Mouse (Mus musculus) stomach, postnatal 0 days (tissue): ENCODE data around the gene Iqschfp. TPM values are rescaled to one million over a fixed set of nuclear protein-coding genes. Genes with fewer than 3 reads are reported as not detected.

ENCODE experiments used
- ATAC-seq: fragments of 200-750 bp; cut with Nextera tagmentation; 2 replicates; pipeline ENCODE4 v1.8.0; 2017; ENCODE audit not compliant: low FRiP score, low TSS enrichment
- DNase-seq: peaks from one replicate; pipeline ENCODE4 v3.0.0-alpha.2; 2016; ENCODE audit warnings: low spot score
- H3K27ac ChIP-seq: fragments of 300-500 bp; sonication (generic); replicated peaks from 2 replicates; pipeline ENCODE4 v1.5.1; 2014; ENCODE audit warnings: mild to moderate bottlenecking, control low read depth
- H3K27me3 ChIP-seq: fragments of 300-500 bp; sonication (generic); 2 replicates; pipeline ENCODE4 v1.6.1; 2014; ENCODE audit warnings: low read length; ENCODE audit not compliant: control insufficient read depth, insufficient read depth
- H3K36me3 ChIP-seq: fragments of 300-500 bp; sonication (generic); 2 replicates; pipeline ENCODE4 v1.6.1; 2014; ENCODE audit warnings: low read length, mixed read lengths; ENCODE audit not compliant: control insufficient read depth, insufficient read depth
- H3K4me1 ChIP-seq: fragments of 300-500 bp; sonication (generic); replicated peaks from 2 replicates; pipeline ENCODE4 v1.6.1; 2014; ENCODE audit warnings: antibody characterized with exemption; ENCODE audit not compliant: control insufficient read depth, insufficient read depth
- H3K4me2 ChIP-seq: fragments of 300-500 bp; sonication (generic); replicated peaks from 2 replicates; pipeline ENCODE4 v1.6.1; 2014; ENCODE audit warnings: low read depth, mild to moderate bottlenecking, control low read depth, moderate library complexity
- H3K4me3 ChIP-seq: fragments of 300-500 bp; sonication (generic); 2 replicates; pipeline ENCODE4 v1.5.1; 2014; ENCODE audit warnings: low read depth, low read length, control low read depth
- H3K9ac ChIP-seq: fragments of 300-500 bp; sonication (generic); 2 replicates; pipeline ENCODE4 v1.6.1; 2014; ENCODE audit warnings: mild to moderate bottlenecking, low read length, control low read depth, mixed read lengths
- H3K9me3 ChIP-seq: fragments of 300-500 bp; sonication (generic); 2 replicates; pipeline ENCODE4 v1.6.1; 2016; ENCODE audit warnings: low read length; ENCODE audit not compliant: control insufficient read depth
- CTCF ChIP-seq: IDR thresholded peaks from 2 replicates; pipeline ENCODE4 v1.5.1; 2016; ENCODE audit warnings: antibody characterized with exemption, low read depth, mild to moderate bottlenecking, moderate library complexity
- EP300 ChIP-seq: optimal IDR thresholded peaks from 2 replicates; pipeline ENCODE3; 2016; ENCODE audit warnings: antibody characterized with exemption
- WGBS: fragments of 180-500 bp; shearing (Covaris S2); extraction: QIAGEN DNeasy Blood & Tissue Kit; methylation state at CpG from one replicate; pipeline ENCODE4 v1.1.7; 2014; 5-methylcytosine and 5-hydroxymethylcytosine counted together
- polyA plus RNA-seq: library from polyadenylated mRNA; unstranded; fragments of >200 nt; fragmentation: Nextera tagmentation; extraction: Ambion mirVana; gene quantifications from 2 replicates; pipeline ENCODE4 v1.2.1, GENCODE M21; 2015

Gene Iqschfp
- polyA plus RNA-seq, 1 experiment from 2014 or later = 0.08 TPM

GRCm38 (mm10) chr3:68428081-68428480 lies 536.0 kb downstream of the Iqschfp start:
- Histone ChIP-seq H3K27ac (no peak overlapping the region), H3K27me3 (no peaks in the 10 kb centered on the region), H3K9me3 (no peaks in the 10 kb centered on the region), H3K36me3 (no peaks in the 10 kb centered on the region), H3K4me1 (no peaks in the 10 kb centered on the region), H3K4me2 (no peak overlapping the region), H3K9ac (no peak overlapping the region), H3K4me3 (no peak overlapping the region)
- TF ChIP-seq EP300 (no peak), CTCF (no peak)
- DNase-seq (no peak), ATAC-seq (no peak)
- 76% methylated on average over 5 of the region's 5 CpGs for WGBS

- Histone ChIP-seq H3K9ac (no peak overlapping the region), H3K4me2 (no peak overlapping the region), H3K9me3 (no peaks in the 10 kb centered on the region), H3K27me3 (no peaks in the 10 kb centered on the region), H3K36me3 (no peaks in the 10 kb centered on the region), H3K4me3 (no peak overlapping the region), H3K27ac (no peak overlapping the region), H3K4me1 (no peaks in the 10 kb centered on the region)
- DNase-seq (no peak), ATAC-seq (no peak)
- 75% methylated on average over 7 of the region's 7 CpGs for WGBS
- TF ChIP-seq EP300 = no peak
- no peak for TF ChIP-seq CTCF
These were observed 542.4 kb downstream of the Iqschfp start for GRCm38 (mm10) chr3:68434435-68434834.

- Histone ChIP-seq H3K9ac (no peak overlapping the region), H3K9me3 (no peaks in the 10 kb centered on the region), H3K4me3 (no peak overlapping the region), H3K4me1 (no peaks in the 10 kb centered on the region), H3K27me3 (no peaks in the 10 kb centered on the region), H3K36me3 (no peaks in the 10 kb centered on the region), H3K4me2 (no peak overlapping the region), H3K27ac (no peak overlapping the region)
- ATAC-seq (no peak), DNase-seq (no peak)
- 77% methylated on average over 2 of the region's 2 CpGs for WGBS
- TF ChIP-seq CTCF (no peak), EP300 (no peak)
These were observed 542.9 kb downstream of the Iqschfp start for GRCm38 (mm10) chr3:68434897-68435296.

- Histone ChIP-seq H3K4me3 (no peak overlapping the region), H3K27me3 (no peaks in the 10 kb centered on the region), H3K4me2 (no peak overlapping the region), H3K9ac (no peak overlapping the region), H3K4me1 (no peaks in the 10 kb centered on the region), H3K36me3 (no peaks in the 10 kb centered on the region), H3K9me3 (no peaks in the 10 kb centered on the region), H3K27ac (no peak overlapping the region)
- DNase-seq = no peak
- WGBS = 87% methylated on average over 2 of the region's 2 CpGs
- no peak for ATAC-seq
- no peak for TF ChIP-seq EP300
- no peak for TF ChIP-seq CTCF
These were observed 556.4 kb downstream of the Iqschfp start for GRCm38 (mm10) chr3:68448480-68448879.

GRCm38 (mm10) chr3:68451634-68452033 lies 559.6 kb downstream of the Iqschfp start:
- Histone ChIP-seq H3K4me3 (no peak overlapping the region), H3K27ac (no peak overlapping the region), H3K4me2 (no peak overlapping the region), H3K27me3 (no peaks in the 10 kb centered on the region), H3K4me1 (no peaks in the 10 kb centered on the region), H3K9ac (no peak overlapping the region), H3K36me3 (no peaks in the 10 kb centered on the region), H3K9me3 (no peaks in the 10 kb centered on the region)
- DNase-seq (no peak), ATAC-seq (no peak)
- TF ChIP-seq EP300 = no peak
- no peak for TF ChIP-seq CTCF
- 95% methylated on average over 1 of the region's 1 CpGs for WGBS

GRCm38 (mm10) chr3:68453266-68453665 lies 561.2 kb downstream of the Iqschfp start:
- ATAC-seq = no peak
- no peak overlapping the region for H3K4me2 ChIP-seq
- no peak overlapping the region for H3K27ac ChIP-seq
- no peaks in the 10 kb centered on the region for H3K36me3 ChIP-seq
- H3K9ac ChIP-seq = no peak overlapping the region
- 9% methylated on average over 5 of the region's 5 CpGs for WGBS
- DNase-seq = no peak
- H3K9me3 ChIP-seq = no peaks in the 10 kb centered on the region
- H3K4me3 ChIP-seq = no peak overlapping the region
- no peaks in the 10 kb centered on the region for H3K27me3 ChIP-seq
- TF ChIP-seq EP300 (no peak), CTCF (no peak)
- H3K4me1 ChIP-seq = no peaks in the 10 kb centered on the region
